Mouse (Mus musculus) olfactory bulb, adult 2 months (tissue): ENCODE data around the gene Nod1.

ENCODE experiments used
- CTCF ChIP-seq: fragments of 200-500 bp; IDR thresholded peaks from 2 replicates; pipeline ENCODE4 v1.5.1; 2012; ENCODE audit warnings: low read depth, mild to moderate bottlenecking, low read length, moderate library complexity; ENCODE audit not compliant: insufficient read depth
- POLR2A ChIP-seq: fragments of 200-500 bp; IDR thresholded peaks from 2 replicates; pipeline ENCODE4 v1.6.1; 2012; ENCODE audit warnings: mild to moderate bottlenecking, low read depth, low read length, moderate library complexity; ENCODE audit not compliant: insufficient read depth

GRCm38 (mm10) chr6:54941149-54941548 is 31.3 kb downstream of the Nod1 start:
- TF ChIP-seq CTCF: no peak
- TF ChIP-seq POLR2A: no peak
